Mouse (Mus musculus) CH12.LX (cell line): ENCODE results near the gene Leap2. TPM values are rescaled to one million over a fixed set of nuclear protein-coding genes. Genes with fewer than 3 reads are reported as not detected.

Experiments used
- DNase-seq: peaks from one replicate; pipeline ENCODE4 v3.0.0-alpha.2; 2013; ENCODE audit errors: extremely low read depth
- H3K27ac ChIP-seq: 2 replicates; pipeline ENCODE4 v1.5.1; 2012; ENCODE audit warnings: low read depth, mild to moderate bottlenecking, control low read depth, moderate library complexity; ENCODE audit not compliant: insufficient read depth
- H3K27me3 ChIP-seq: replicated peaks from 2 replicates; pipeline ENCODE3; 2012; ENCODE audit warnings: inconsistent platforms
- H3K36me3 ChIP-seq, 2 experiments: replicated peaks in 1 of 2; 2 replicates each; pipeline versions ENCODE3 to v1.6.1; 2012; ENCODE audit warnings: inconsistent platforms in 1 of 2, low read length in 1 of 2, mild to moderate bottlenecking in 1 of 2, mixed read lengths in 1 of 2, moderate library complexity in 1 of 2; ENCODE audit not compliant: control insufficient read depth in 1 of 2, insufficient read depth in 1 of 2
- H3K4me1 ChIP-seq, 2 experiments: 2 replicates each; pipeline ENCODE4 v1.6.1; 2012; ENCODE audit warnings: inconsistent platforms in 1 of 2, moderate library complexity in 1 of 2; ENCODE audit not compliant: insufficient read depth in 2 of 2, control insufficient read depth in 1 of 2
- H3K4me2 ChIP-seq: 2 replicates; pipeline ENCODE4 v1.6.1; 2012; ENCODE audit warnings: low read depth, mild to moderate bottlenecking, control low read depth; ENCODE audit not compliant: poor library complexity, insufficient read depth, severe bottlenecking
- H3K4me3 ChIP-seq, 3 experiments: fragments of 150-350 bp in 1 of 3; sonication (generic) in 1 of 3; replicated peaks in 1 of 3; 2 replicates each; pipeline versions ENCODE3 to v1.5.1; 2011 to 2012; ENCODE audit warnings: low read depth in 2 of 3, low read length in 2 of 3, mild to moderate bottlenecking in 2 of 3, moderate library complexity in 2 of 3, control low read depth in 1 of 3, improper control_type of control experiment in 1 of 3, inconsistent platforms in 1 of 3, mixed read lengths in 1 of 3; ENCODE audit not compliant: poor library complexity in 1 of 3
- H3K79me2 ChIP-seq: replicated peaks from 2 replicates; pipeline ENCODE4 v1.6.1; 2012; ENCODE audit warnings: mild to moderate bottlenecking, moderate library complexity; ENCODE audit not compliant: control insufficient read depth, poor library complexity, insufficient read depth, severe bottlenecking; ENCODE audit errors: extremely low read depth
- H3K9ac ChIP-seq: 2 replicates; pipeline ENCODE4 v1.6.1; 2012; ENCODE audit warnings: low read depth, mild to moderate bottlenecking, control low read depth, moderate library complexity; ENCODE audit not compliant: insufficient read depth
- H3K9me3 ChIP-seq: replicated peaks from 2 replicates; pipeline ENCODE3; 2012; ENCODE audit warnings: low read length, inconsistent platforms, mixed read lengths
- BHLHE40 ChIP-seq: IDR thresholded peaks from 2 replicates; pipeline ENCODE4 v1.6.1; 2011; ENCODE audit warnings: mild to moderate bottlenecking, low read depth, low read length, improper control_type of control experiment
- CTCF ChIP-seq, 2 experiments: IDR thresholded peaks in 1 of 2; conservative IDR thresholded peaks in 1 of 2; 2 replicates each; pipeline ENCODE4 v1.5.1; 2011 to 2012; ENCODE audit warnings: low read depth in 2 of 2, low read length in 2 of 2, improper control_type of control experiment in 1 of 2, inconsistent platforms in 1 of 2, mild to moderate bottlenecking in 1 of 2, moderate library complexity in 1 of 2
- EP300 ChIP-seq: IDR thresholded peaks from 2 replicates; pipeline ENCODE4 v1.6.1; 2011; ENCODE audit warnings: low read length, improper control_type of control experiment
- ETS1 ChIP-seq: conservative IDR thresholded peaks from 2 replicates; pipeline ENCODE4 v1.6.1; 2012; ENCODE audit warnings: low read depth, mild to moderate bottlenecking, inconsistent platforms, low read length, improper control_type of control experiment, moderate library complexity
- GABPA ChIP-seq: IDR thresholded peaks from 2 replicates; pipeline ENCODE4 v1.6.1; 2012; ENCODE audit warnings: low read depth, low read length, improper control_type of control experiment, inconsistent platforms; ENCODE audit not compliant: insufficient replicate concordance
- HCFC1 ChIP-seq: IDR thresholded peaks from 2 replicates; pipeline ENCODE4 v1.6.1; 2012; ENCODE audit warnings: low read depth, mild to moderate bottlenecking, inconsistent platforms, low read length, improper control_type of control experiment
- IRF4 ChIP-seq: IDR thresholded peaks from 2 replicates; pipeline ENCODE4 v1.6.1; 2014; ENCODE audit warnings: low read depth, mild to moderate bottlenecking, inconsistent platforms, low read length, improper control_type of control experiment
- JUN ChIP-seq: IDR thresholded peaks from 2 replicates; pipeline ENCODE4 v1.6.1; 2011; ENCODE audit warnings: low read depth, mild to moderate bottlenecking, low read length, improper control_type of control experiment, moderate library complexity; ENCODE audit not compliant: insufficient read depth
- KAT2A ChIP-seq: IDR thresholded peaks from 2 replicates; pipeline ENCODE4 v1.6.1; 2012; ENCODE audit warnings: low read length, improper control_type of control experiment, inconsistent platforms; ENCODE audit not compliant: insufficient replicate concordance
- MAX ChIP-seq: IDR thresholded peaks from 2 replicates; pipeline ENCODE4 v1.6.1; 2011; ENCODE audit warnings: low read length, improper control_type of control experiment
- MEF2A ChIP-seq: IDR thresholded peaks from 2 replicates; pipeline ENCODE4 v1.6.1; 2014; ENCODE audit warnings: low read depth, mild to moderate bottlenecking, inconsistent platforms, low read length, improper control_type of control experiment, borderline replicate concordance
- NELFE ChIP-seq: IDR thresholded peaks from 2 replicates; pipeline ENCODE4 v1.6.1; 2011; ENCODE audit warnings: low read depth, low read length, improper control_type of control experiment
- NRF1 ChIP-seq: IDR thresholded peaks from 2 replicates; pipeline ENCODE4 v1.6.1; 2014; ENCODE audit warnings: low read depth, mild to moderate bottlenecking, inconsistent platforms, low read length, improper control_type of control experiment, moderate library complexity
- PAX5 ChIP-seq: IDR thresholded peaks from 2 replicates; pipeline ENCODE4 v1.6.1; 2012; ENCODE audit warnings: low read length, inconsistent platforms, mixed read lengths
- POLR2A ChIP-seq: IDR thresholded peaks from 2 replicates; pipeline ENCODE4 v1.6.1; 2011; ENCODE audit warnings: low read depth, mild to moderate bottlenecking, improper control_type of control experiment, low read length
- RAD21 ChIP-seq: IDR thresholded peaks from 2 replicates; pipeline ENCODE4 v1.6.1; 2011; ENCODE audit warnings: low read depth, mild to moderate bottlenecking, low read length, improper control_type of control experiment, moderate library complexity
- RCOR1 ChIP-seq: conservative IDR thresholded peaks from 2 replicates; pipeline ENCODE4 v1.6.1; 2012; ENCODE audit warnings: low read depth, mild to moderate bottlenecking, inconsistent platforms, low read length, improper control_type of control experiment
- SMC3 ChIP-seq: IDR thresholded peaks from 2 replicates; pipeline ENCODE4 v1.6.1; 2011; ENCODE audit warnings: low read depth, low read length, improper control_type of control experiment
- UBTF ChIP-seq: IDR thresholded peaks from 2 replicates; pipeline ENCODE4 v1.6.1; 2012; ENCODE audit warnings: low read depth, mild to moderate bottlenecking, inconsistent platforms, low read length, improper control_type of control experiment, moderate library complexity
- USF1 ChIP-seq: IDR thresholded peaks from 2 replicates; pipeline ENCODE4 v1.6.1; 2014; ENCODE audit warnings: low read depth, mild to moderate bottlenecking, inconsistent platforms, low read length, improper control_type of control experiment
- USF2 ChIP-seq: conservative IDR thresholded peaks from 2 replicates; pipeline ENCODE4 v1.6.1; 2011; ENCODE audit warnings: low read depth, low read length, improper control_type of control experiment
- ZKSCAN1 ChIP-seq: IDR thresholded peaks from 2 replicates; pipeline ENCODE4 v1.6.1; 2012; ENCODE audit warnings: low read depth, inconsistent platforms, low read length, improper control_type of control experiment, borderline replicate concordance
- ZMIZ1 ChIP-seq: IDR thresholded peaks from 2 replicates; pipeline ENCODE4 v1.6.1; 2012; ENCODE audit warnings: low read depth, mild to moderate bottlenecking, inconsistent platforms, low read length, improper control_type of control experiment
- ZNF384 ChIP-seq: IDR thresholded peaks from 2 replicates; pipeline ENCODE4 v1.6.1; 2012; ENCODE audit warnings: low read depth, low read length, improper control_type of control experiment, inconsistent platforms
- dilution Hi-C: fragments of 300-500 bp; cut with MboI; formaldehyde crosslinking; loops from 2 replicates; pipeline ENCODE4 v1.14.3; 2020; ENCODE audit warnings: low sequenced_read_pairs; ENCODE audit not compliant: extremely low pct_unique_long_range_greater_than_20kb, extremely low pct_ligation_motif_present
- in situ Hi-C: fragments of 300-500 bp; cut with MboI; formaldehyde crosslinking; loops from 3 replicates; pipeline ENCODE4 v1.14.3; 2019; ENCODE audit warnings: low sequenced_read_pairs, low pct_ligation_motif_present, low pct_unique_long_range_greater_than_20kb, mixed read lengths
- polyA plus RNA-seq: library from polyadenylated mRNA; unstranded; fragments of >175 nt; gene quantifications from 2 replicates; pipeline ENCODE4 v1.2.1, GENCODE M21; 2012; ENCODE audit warnings: low read depth; ENCODE audit not compliant: insufficient read length
- total RNA-seq, 2 experiments: library from RNA; depleted of rRNA; stranded (reverse); fragments of 300-350 nt in 1 of 2; fragments of >200 nt in 1 of 2; gene quantifications; 2 replicates each; pipeline ENCODE4 v1.2.3; 2012 to 2014

The Leap2 gene
- total and polyA plus RNA-seq, 3 experiments = not detected

DNA sequence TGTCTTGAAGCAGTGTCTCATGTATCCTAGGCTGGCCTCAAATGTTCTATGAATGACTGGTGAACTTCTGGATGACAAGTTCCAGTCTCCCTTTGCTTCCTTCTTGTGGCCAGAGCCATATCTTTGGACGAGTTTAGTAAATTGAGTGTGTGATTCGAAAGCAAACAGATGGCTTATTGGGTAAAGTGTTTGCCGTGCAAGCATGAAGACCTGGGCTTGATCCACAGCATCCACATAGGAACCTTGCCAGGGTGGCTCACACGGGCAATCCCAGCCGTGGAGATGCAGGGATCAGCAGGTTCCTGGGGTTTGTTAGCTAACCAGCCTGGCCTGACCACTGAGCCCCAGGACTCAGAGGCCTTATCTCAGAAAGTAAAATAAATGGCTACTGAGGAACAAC, 30.1 kb upstream of the Leap2 start:
- H3K4me1 ChIP-seq = 0 out of 4 replicates have a peak, but pooled peaks cover 0 to 2% of the 10 kb centered on the region in 2 experiments
- H3K27me3 ChIP-seq = peaks cover 1% of the 10 kb centered on the region
- peaks cover 5% of the 10 kb centered on the region for H3K9me3 ChIP-seq
- DNase-seq = no peak
- in situ Hi-C loops (no loop called here), dilution Hi-C loops (no loop called here)
- no peak overlapping the region for H3K9ac ChIP-seq
- H3K36me3 ChIP-seq = no peaks in the 10 kb centered on the region
- no peak for TF ChIP-seq NELFE
- no peak for TF ChIP-seq MAX
- no peak for TF ChIP-seq HCFC1
- no peak for TF ChIP-seq JUN
- no peak for TF ChIP-seq BHLHE40
- no peak for TF ChIP-seq USF1
- TF ChIP-seq SMC3 = no peak
- TF ChIP-seq CTCF (conservative IDR thresholded peaks at IDR 0.05 in 1 of 2, IDR thresholded peaks at IDR 0.05 in 1 of 2; ENCODE audit: low read depth in 2 of 2, low read length in 2 of 2) = no peak
- TF ChIP-seq ZMIZ1 = no peak
- no peak for TF ChIP-seq EP300
- TF ChIP-seq GABPA = no peak
- TF ChIP-seq ZNF384 = no peak
- no peak for TF ChIP-seq POLR2A
- TF ChIP-seq NRF1 = no peak
- no peak for TF ChIP-seq UBTF
- no peaks in the 10 kb centered on the region for H3K79me2 ChIP-seq
- H3K27ac ChIP-seq = no peak overlapping the region
- H3K4me2 ChIP-seq = no peak overlapping the region
- no peak overlapping the region for H3K4me3 ChIP-seq

DNA sequence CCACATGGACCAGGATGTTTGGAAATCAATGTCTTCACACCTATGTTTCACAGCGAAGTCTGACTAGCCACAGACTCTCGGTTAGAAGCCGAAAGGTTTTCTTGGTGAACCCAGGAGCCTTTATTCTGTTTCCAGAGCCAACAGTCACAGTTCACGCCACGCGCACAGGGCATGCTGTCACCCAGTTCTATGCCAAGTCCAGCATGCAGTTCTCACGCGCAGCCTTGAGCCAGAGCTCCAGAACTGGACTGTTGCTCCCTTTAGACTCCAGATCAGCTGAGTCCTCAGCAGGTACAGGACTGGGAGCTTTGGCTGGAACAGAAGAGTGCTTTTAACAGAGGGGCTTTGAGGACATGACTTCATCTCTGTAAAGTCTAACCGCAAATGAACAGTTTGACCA, 29.4 kb upstream of the Leap2 start:
- dilution Hi-C loops = no loop called here
- in situ Hi-C loops = no loop called here

DNA sequence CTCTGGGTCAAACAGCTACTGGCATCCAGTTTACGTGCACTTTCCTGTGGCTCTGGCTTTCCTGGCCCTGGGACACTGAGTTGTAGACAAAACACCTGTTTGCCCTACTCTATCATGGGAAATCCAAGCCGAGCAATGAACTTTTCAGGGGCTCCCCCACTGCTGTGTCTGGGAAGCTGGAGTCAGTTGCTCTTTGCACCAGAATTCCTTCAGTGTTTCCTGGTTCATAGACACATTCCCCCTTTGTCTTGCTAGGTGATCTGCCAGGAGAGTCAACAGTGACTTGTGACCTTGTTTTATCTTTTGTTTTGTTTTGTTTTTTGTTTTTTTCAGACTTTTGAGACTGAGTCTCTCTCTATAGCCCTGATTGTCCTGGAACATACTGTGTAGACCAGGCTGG, 28.4 kb upstream of the Leap2 start:
- no peak overlapping the region for H3K9ac ChIP-seq
- no peak overlapping the region for H3K4me3 ChIP-seq
- H3K27ac ChIP-seq = no peak overlapping the region
- H3K4me1 ChIP-seq = 0 out of 4 replicates have a peak, but pooled peaks cover 0 to 2% of the 10 kb centered on the region in 2 experiments
- no peaks in the 10 kb centered on the region for H3K9me3 ChIP-seq
- in situ Hi-C loops (no loop called here), dilution Hi-C loops (no loop called here)
- H3K79me2 ChIP-seq = no peaks in the 10 kb centered on the region
- no peak for DNase-seq
- no peak for TF ChIP-seq ZKSCAN1
- TF ChIP-seq RAD21 = no peak
- no peak for TF ChIP-seq HCFC1
- no peak for TF ChIP-seq PAX5
- no peak for TF ChIP-seq JUN
- TF ChIP-seq BHLHE40 = no peak
- no peak for TF ChIP-seq MEF2A
- TF ChIP-seq EP300 = no peak
- TF ChIP-seq POLR2A = no peak
- no peak for TF ChIP-seq MAX
- TF ChIP-seq RCOR1 = no peak
- no peak for TF ChIP-seq KAT2A
- no peak for TF ChIP-seq USF2
- no peak overlapping the region for H3K4me2 ChIP-seq
- peaks cover 1% of the 10 kb centered on the region for H3K27me3 ChIP-seq
- H3K36me3 ChIP-seq = no peaks in the 10 kb centered on the region

More for the DNA sequence above, 29.4 kb upstream of the Leap2 start:
- H3K36me3 ChIP-seq = no peaks in the 10 kb centered on the region
- TF ChIP-seq ETS1 (no peak), IRF4 (no peak)
- peaks cover 1% of the 10 kb centered on the region for H3K27me3 ChIP-seq
- H3K4me2 ChIP-seq = no peak overlapping the region
- H3K27ac ChIP-seq = no peak overlapping the region
- 0 out of 4 replicates have a peak, but pooled peaks cover 0 to 2% of the 10 kb centered on the region in 2 experiments for H3K4me1 ChIP-seq
- H3K9me3 ChIP-seq = peaks cover 4% of the 10 kb centered on the region
- H3K79me2 ChIP-seq = no peaks in the 10 kb centered on the region
- no peak overlapping the region for H3K4me3 ChIP-seq
- DNase-seq = no peak
- H3K9ac ChIP-seq = no peak overlapping the region
